Mouse (Mus musculus): ENCODE results near the gene Shc3. TPM values are rescaled to one million over a fixed set of nuclear protein-coding genes. Genes with fewer than 3 reads are reported as not detected.
A peak's percentile ranks its signal among the peaks of the same experiment; 100 is the strongest.

Gene Shc3
- polyA plus RNA-seq, 1 experiment from 2014 or later: 7.3 TPM

- Histone ChIP-seq H3K4me3 (no peak overlapping the region), H3K4me1 (replicated peaks) (no peaks in the 10 kb centered on the region), H3K27me3 (no peaks in the 10 kb centered on the region), H3K27ac (replicated peaks) (no peak overlapping the region), H3K4me2 (no peak overlapping the region), H3K36me3 (no peaks in the 10 kb centered on the region), H3K9me3 (no peaks in the 10 kb centered on the region), H3K9ac (no peak overlapping the region)
- WGBS: 78% methylated on average over 4 of the region's 4 CpGs
- ATAC-seq (ENCODE audit: low FRiP score, low read depth): no peak
Observed at GRCm38 (mm10) chr13:51425662-51426443, 143.4 kb downstream of the Shc3 start.

- Histone ChIP-seq H3K4me1 (replicated peaks) (no peaks in the 10 kb centered on the region), H3K36me3 (no peaks in the 10 kb centered on the region), H3K9ac (no peak overlapping the region), H3K27me3 (no peaks in the 10 kb centered on the region), H3K9me3 (no peaks in the 10 kb centered on the region), H3K27ac (replicated peaks) (no peak overlapping the region), H3K4me2 (no peak overlapping the region), H3K4me3 (no peak overlapping the region)
- ATAC-seq (ENCODE audit: low FRiP score, low read depth): no peak
- 25% methylated on average over 5 of the region's 5 CpGs for WGBS
Observed at GRCm38 (mm10) chr13:51424647-51425046, 144.6 kb downstream of the Shc3 start.

GRCm38 (mm10) chr13:51423647-51424046 is 145.6 kb downstream of the Shc3 start:
- ATAC-seq (ENCODE audit: low FRiP score, low read depth): no peak
- Histone ChIP-seq H3K4me1 (replicated peaks) (peaks cover 4% of the 10 kb centered on the region; the same call in 1 of the 2 replicates), H3K4me2 (no peak overlapping the region), H3K9me3 (no peaks in the 10 kb centered on the region), H3K9ac (no peak overlapping the region), H3K27ac (replicated peaks) (no peak overlapping the region), H3K36me3 (no peaks in the 10 kb centered on the region), H3K4me3 (no peak overlapping the region), H3K27me3 (no peaks in the 10 kb centered on the region)
- WGBS: 79% methylated on average over 9 of the region's 9 CpGs

- Histone ChIP-seq H3K9ac (no peak overlapping the region), H3K9me3 (no peaks in the 10 kb centered on the region), H3K4me2 (no peak overlapping the region), H3K27ac (replicated peaks) (no peak overlapping the region), H3K36me3 (no peaks in the 10 kb centered on the region), H3K4me1 (replicated peaks) (peaks cover 24% of the 10 kb centered on the region), H3K4me3 (no peak overlapping the region), H3K27me3 (no peaks in the 10 kb centered on the region)
- no peak for ATAC-seq (ENCODE audit: low FRiP score, low read depth)
- WGBS: 85% methylated on average over 9 of the region's 9 CpGs
Observed at GRCm38 (mm10) chr13:51420861-51421260, 148.4 kb downstream of the Shc3 start.

- no peaks in the 10 kb centered on the region for H3K9me3 ChIP-seq
- no peak overlapping the region for H3K4me3 ChIP-seq
- no peaks in the 10 kb centered on the region for H3K36me3 ChIP-seq
- H3K9ac ChIP-seq: no peak overlapping the region
- no peak for ATAC-seq (ENCODE audit: low FRiP score, low read depth)
- no peaks in the 10 kb centered on the region for H3K27me3 ChIP-seq
- no peak overlapping the region for H3K4me2 ChIP-seq
- H3K27ac ChIP-seq (replicated peaks): no peak overlapping the region
- 91% methylated on average over 15 of the region's 15 CpGs for WGBS
- peaks cover 24% of the 10 kb centered on the region for H3K4me1 ChIP-seq (replicated peaks)
Observed at GRCm38 (mm10) chr13:51419501-51419900, 149.7 kb downstream of the Shc3 start.

- H3K27me3 ChIP-seq: no peaks in the 10 kb centered on the region
- H3K4me1 ChIP-seq (replicated peaks): peaks cover 24% of the 10 kb centered on the region
- H3K4me2 ChIP-seq: peak overlapping the region; percentile 53
- 78% methylated on average over 19 of the region's 19 CpGs for WGBS
- no peaks in the 10 kb centered on the region for H3K36me3 ChIP-seq
- H3K9ac ChIP-seq: peak overlapping the region; percentile 40
- peak; percentile 25 for ATAC-seq (ENCODE audit: low FRiP score, low read depth)
- H3K9me3 ChIP-seq: no peaks in the 10 kb centered on the region
- H3K4me3 ChIP-seq: peak overlapping the region; percentile 21
- no peak overlapping the region for H3K27ac ChIP-seq (replicated peaks)
Observed at GRCm38 (mm10) chr13:51418942-51419451, 150.2 kb downstream of the Shc3 start.

DNA sequence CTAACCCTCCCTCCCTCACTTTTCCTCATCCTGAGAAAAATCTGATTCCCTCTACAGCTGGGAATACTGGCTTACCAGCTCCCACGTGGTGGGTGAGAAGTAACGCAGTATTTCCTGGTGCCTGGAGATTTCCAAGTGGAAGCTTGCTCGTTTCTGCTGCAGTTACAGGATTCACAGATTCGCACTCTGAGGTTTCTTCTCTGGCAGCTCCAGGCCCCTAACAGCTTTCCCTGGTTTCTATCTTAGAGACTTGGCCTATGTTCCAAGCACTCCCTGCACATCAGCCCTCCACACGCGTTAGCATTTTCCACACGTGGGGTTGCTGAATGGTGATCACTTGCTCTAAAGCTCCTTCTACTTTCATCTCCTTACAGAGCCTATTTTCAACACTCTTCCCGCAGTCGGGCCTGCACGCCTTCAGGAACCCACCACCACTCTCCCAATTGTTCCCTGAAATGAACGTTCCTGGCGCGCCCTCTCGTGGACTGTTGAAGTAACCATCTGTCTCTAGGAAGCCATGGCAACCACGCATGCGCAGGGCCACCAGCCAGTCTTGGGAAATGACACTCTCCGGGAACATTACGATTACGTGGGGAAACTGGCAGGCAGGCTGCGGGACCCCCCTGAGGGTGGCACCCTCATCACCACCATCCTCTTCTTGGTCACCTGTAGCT is 150.8 kb downstream of the Shc3 start:
- peak overlapping the region; percentile 40 for H3K9ac ChIP-seq
- no peaks in the 10 kb centered on the region for H3K36me3 ChIP-seq
- peak overlapping the region; percentile 53 for H3K4me2 ChIP-seq
- peak; percentile 88 for ATAC-seq (ENCODE audit: low FRiP score, low read depth)
- H3K4me3 ChIP-seq: peak overlapping the region; percentile 21
- no peaks in the 10 kb centered on the region for H3K27me3 ChIP-seq
- H3K4me1 ChIP-seq (replicated peaks): peaks cover 24% of the 10 kb centered on the region
- H3K9me3 ChIP-seq: no peaks in the 10 kb centered on the region
- WGBS: 2% methylated on average over 20 of the region's 20 CpGs
- peak overlapping the region; percentile 60 for H3K27ac ChIP-seq (replicated peaks)

GRCm38 (mm10) chr13:51417796-51418195 is 151.4 kb downstream of the Shc3 start:
- peak overlapping the region; percentile 4 for H3K4me3 ChIP-seq
- no peaks in the 10 kb centered on the region for H3K9me3 ChIP-seq
- peak; percentile 5; the same call in 1 of the 2 replicates for ATAC-seq (ENCODE audit: low FRiP score, low read depth)
- no peaks in the 10 kb centered on the region for H3K36me3 ChIP-seq
- H3K4me1 ChIP-seq (replicated peaks): peaks cover 24% of the 10 kb centered on the region
- H3K27ac ChIP-seq (replicated peaks): peak overlapping the region; percentile 60
- WGBS: 50% methylated on average over 6 of the region's 6 CpGs
- peak overlapping the region; percentile 53 for H3K4me2 ChIP-seq
- peak overlapping the region; percentile 39; the same call in 1 of the 2 replicates for H3K9ac ChIP-seq
- no peaks in the 10 kb centered on the region for H3K27me3 ChIP-seq

GRCm38 (mm10) chr13:51416727-51417126 is 152.5 kb downstream of the Shc3 start:
- WGBS: 94% methylated on average over 11 of the region's 11 CpGs

GRCm38 (mm10) chr13:51413461-51413860 is 155.8 kb downstream of the Shc3 start:
- H3K4me2 ChIP-seq: no peak overlapping the region
- no peak overlapping the region for H3K9ac ChIP-seq
- no peak for ATAC-seq (ENCODE audit: low FRiP score, low read depth)
- H3K27me3 ChIP-seq: peaks cover 9% of the 10 kb centered on the region; the same call in 1 of the 2 replicates
- peaks cover 26% of the 10 kb centered on the region for H3K4me1 ChIP-seq (replicated peaks)
- no peak overlapping the region for H3K4me3 ChIP-seq
- WGBS: 75% methylated on average over 3 of the region's 3 CpGs
- H3K36me3 ChIP-seq: no peaks in the 10 kb centered on the region
- H3K9me3 ChIP-seq: no peaks in the 10 kb centered on the region
- H3K27ac ChIP-seq (replicated peaks): no peak overlapping the region

More at GRCm38 (mm10) chr13:51416727-51417126, 152.5 kb downstream of the Shc3 start:
- Histone ChIP-seq H3K4me1 (replicated peaks) (peaks cover 24% of the 10 kb centered on the region), H3K27ac (replicated peaks) (no peak overlapping the region), H3K9ac (no peak overlapping the region), H3K9me3 (no peaks in the 10 kb centered on the region), H3K36me3 (no peaks in the 10 kb centered on the region), H3K4me3 (no peak overlapping the region), H3K27me3 (no peaks in the 10 kb centered on the region), H3K4me2 (peak overlapping the region; percentile 53; the same call in 1 of the 2 replicates)
- no peak for ATAC-seq (ENCODE audit: low FRiP score, low read depth)

GRCm38 (mm10) chr13:51411696-51412430 is 157.4 kb downstream of the Shc3 start:
- Histone ChIP-seq H3K27ac (replicated peaks) (no peak overlapping the region), H3K27me3 (peaks cover 15% of the 10 kb centered on the region; the same call in 1 of the 2 replicates), H3K9ac (no peak overlapping the region), H3K4me3 (0 out of 2 replicates have a peak overlapping the region, but pooled peaks have one; percentile 2), H3K4me2 (peak overlapping the region; percentile 21), H3K36me3 (no peaks in the 10 kb centered on the region), H3K9me3 (no peaks in the 10 kb centered on the region), H3K4me1 (replicated peaks) (peaks cover 22% of the 10 kb centered on the region)
- WGBS: 69% methylated on average over 12 of the region's 12 CpGs
- no peak for ATAC-seq (ENCODE audit: low FRiP score, low read depth)

Data from hindbrain, embryonic 15.5 days (tissue).